Mouse (Mus musculus): ENCODE results near the gene Adarb1. TPM values are rescaled to one million over a fixed set of nuclear protein-coding genes. Genes with fewer than 3 reads are reported as not detected.

Gene Adarb1
- polyA plus RNA-seq, 1 experiment from 2014 or later = 6.2 TPM

DNA sequence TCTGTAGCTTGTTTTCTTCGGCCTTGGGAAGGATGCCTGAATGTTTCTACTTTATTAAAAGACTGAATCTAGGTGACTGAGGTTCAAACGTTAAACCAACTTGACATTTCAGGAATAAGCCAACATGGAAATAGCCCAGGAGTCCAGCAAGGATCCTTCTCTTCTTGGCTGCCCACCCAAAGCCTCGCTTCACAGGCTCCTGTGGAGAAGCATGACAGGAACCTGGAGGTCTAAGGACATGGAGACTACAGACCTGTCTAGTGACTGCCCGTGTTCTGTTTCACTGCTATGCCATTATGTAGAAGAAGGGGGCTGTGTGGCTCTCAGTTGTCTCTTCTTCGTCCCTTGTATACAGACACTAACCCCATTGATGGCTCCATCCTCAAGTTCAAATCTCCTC is 11.9 kb upstream of the Adarb1 start:
- H3K27me3 ChIP-seq (ENCODE audit: control insufficient read depth, insufficient read depth, low read length) = no peaks in the 10 kb centered on the region
- no peak overlapping the region for H3K27ac ChIP-seq (ENCODE audit: low read depth, low read length)
- WGBS = 89% methylated on average over 5 of the region's 5 CpGs
- peaks cover 5% of the 10 kb centered on the region; the same call in 1 of the 2 replicates for H3K4me1 ChIP-seq (replicated peaks; ENCODE audit: control insufficient read depth, insufficient read depth, low read length)
- H3K9ac ChIP-seq (ENCODE audit: low read length) = no peak overlapping the region
- H3K4me2 ChIP-seq (ENCODE audit: low read depth, low read length, severe bottlenecking) = no peak overlapping the region
- no peak for ATAC-seq (replicated peaks; ENCODE audit: low FRiP score)
- DNase-seq (ENCODE audit: low spot score) = no peak
- H3K36me3 ChIP-seq (ENCODE audit: control insufficient read depth, insufficient read depth, low read length) = no peaks in the 10 kb centered on the region
- no peaks in the 10 kb centered on the region for H3K9me3 ChIP-seq (ENCODE audit: control insufficient read depth, low read length)
- no peak overlapping the region for H3K4me3 ChIP-seq (ENCODE audit: low read depth, low read length)

DNA sequence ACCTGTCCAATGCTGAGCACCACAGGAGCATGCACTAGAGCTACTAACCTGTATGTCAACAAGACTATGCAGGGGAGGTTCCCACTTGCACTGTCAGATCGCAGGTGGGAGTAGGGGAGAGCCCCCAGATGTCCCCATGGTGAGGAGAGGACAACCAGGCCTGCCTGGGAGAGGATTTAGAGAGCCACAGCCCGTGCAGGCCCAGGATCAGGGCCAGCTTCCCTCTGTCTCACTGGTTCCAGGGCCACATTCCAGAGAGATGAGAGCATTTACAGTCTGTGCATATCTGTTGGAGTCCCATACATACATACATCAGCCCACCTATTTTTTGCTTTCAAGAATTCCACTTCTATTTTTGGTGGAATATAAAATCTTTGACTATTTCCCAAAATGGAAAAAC is 9.5 kb upstream of the Adarb1 start:
- Histone ChIP-seq H3K27ac (ENCODE audit: low read depth, low read length) (no peak overlapping the region), H3K9ac (ENCODE audit: low read length) (no peak overlapping the region), H3K4me1 (replicated peaks; ENCODE audit: control insufficient read depth, insufficient read depth, low read length) (no peaks in the 10 kb centered on the region), H3K9me3 (ENCODE audit: control insufficient read depth, low read length) (no peaks in the 10 kb centered on the region), H3K27me3 (ENCODE audit: control insufficient read depth, insufficient read depth, low read length) (no peaks in the 10 kb centered on the region), H3K4me3 (ENCODE audit: low read depth, low read length) (no peak overlapping the region), H3K4me2 (ENCODE audit: low read depth, low read length, severe bottlenecking) (no peak overlapping the region), H3K36me3 (ENCODE audit: control insufficient read depth, insufficient read depth, low read length) (no peaks in the 10 kb centered on the region)
- ATAC-seq (replicated peaks; ENCODE audit: low FRiP score) (no peak), DNase-seq (ENCODE audit: low spot score) (no peak)
- WGBS = 64% methylated on average over 2 of the region's 2 CpGs

DNA sequence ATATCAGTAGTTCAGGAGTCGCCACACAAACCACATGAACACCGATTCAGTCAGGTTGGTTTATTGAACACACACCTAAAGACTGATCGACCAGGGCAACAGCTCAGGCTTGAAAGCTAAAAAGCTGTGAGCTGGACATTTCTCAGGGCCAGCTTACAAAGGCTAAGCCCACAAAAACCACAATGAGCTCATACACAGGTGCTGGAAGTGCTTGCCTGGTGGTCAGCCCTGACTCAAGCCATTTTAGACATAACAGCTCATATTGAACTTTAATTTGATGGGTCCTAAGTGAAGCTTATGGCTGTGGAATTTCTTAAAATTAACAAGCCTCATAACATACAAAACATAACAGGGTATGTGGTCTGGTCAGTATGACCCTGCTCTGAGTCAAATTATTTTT is 2.1 kb upstream of the Adarb1 start:
- no peak overlapping the region for H3K4me3 ChIP-seq (ENCODE audit: low read depth, low read length)
- H3K27me3 ChIP-seq (ENCODE audit: control insufficient read depth, insufficient read depth, low read length) = peaks cover 13% of the 10 kb centered on the region
- WGBS = 90% methylated on average over 3 of the region's 3 CpGs
- ATAC-seq (replicated peaks; ENCODE audit: low FRiP score) (no peak), DNase-seq (ENCODE audit: low spot score) (no peak)
- H3K9ac ChIP-seq (ENCODE audit: low read length) = no peak overlapping the region
- no peak overlapping the region for H3K27ac ChIP-seq (ENCODE audit: low read depth, low read length)
- no peaks in the 10 kb centered on the region for H3K36me3 ChIP-seq (ENCODE audit: control insufficient read depth, insufficient read depth, low read length)
- H3K4me2 ChIP-seq (ENCODE audit: low read depth, low read length, severe bottlenecking) = no peak overlapping the region
- no peaks in the 10 kb centered on the region for H3K9me3 ChIP-seq (ENCODE audit: control insufficient read depth, low read length)
- H3K4me1 ChIP-seq (replicated peaks; ENCODE audit: control insufficient read depth, insufficient read depth, low read length) = peaks cover 4% of the 10 kb centered on the region

DNA sequence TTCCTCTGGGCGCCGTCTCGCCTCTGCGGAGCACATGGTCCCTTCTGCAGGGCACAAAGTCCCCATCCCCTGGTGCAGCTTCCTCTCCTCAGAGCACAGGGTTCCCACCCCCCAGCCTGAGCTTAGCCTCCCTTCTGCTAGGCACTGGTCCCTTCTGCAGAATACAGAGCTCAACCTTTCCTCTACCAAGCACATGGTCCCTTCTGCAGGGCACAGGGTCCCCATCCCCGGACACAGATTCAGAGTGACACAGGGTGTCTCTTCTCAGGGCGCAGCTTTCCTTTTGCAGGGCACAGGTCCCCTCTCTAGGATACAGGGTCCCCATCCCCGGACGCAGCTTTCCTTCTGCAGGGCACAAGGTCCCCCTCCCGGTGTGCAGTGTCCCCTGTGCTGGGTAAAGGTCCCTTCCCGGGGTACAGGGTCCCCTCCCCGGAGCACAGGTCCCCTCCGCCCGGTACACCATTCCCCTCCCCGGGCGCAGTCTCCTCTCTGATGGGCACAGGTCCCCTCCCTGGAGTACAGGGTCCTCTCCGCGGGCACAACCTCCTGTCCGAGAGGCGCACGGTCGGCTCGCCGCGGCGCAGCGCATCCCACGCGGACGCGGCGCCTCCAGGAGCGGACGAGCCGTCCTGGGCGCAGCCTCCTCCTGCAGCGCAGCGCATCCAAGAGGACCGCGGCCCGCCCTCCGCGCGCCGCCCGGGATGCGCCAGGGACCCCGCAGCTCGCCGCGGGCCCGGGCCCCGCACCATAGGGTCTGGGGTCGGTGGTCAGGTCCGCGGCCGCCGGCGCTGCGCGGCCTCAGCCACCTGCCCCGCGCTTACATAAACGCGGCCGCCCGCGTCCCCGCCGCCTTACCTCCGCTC is 599 bp downstream of the Adarb1 start:
- peak overlapping the region; percentile 65 for H3K9ac ChIP-seq (ENCODE audit: low read length)
- under 1% methylated on average over 70 of the region's 70 CpGs for WGBS
- no peak overlapping the region for H3K27ac ChIP-seq (ENCODE audit: low read depth, low read length)
- peak; percentile 84 for ATAC-seq (replicated peaks; ENCODE audit: low FRiP score)
- H3K4me2 ChIP-seq (ENCODE audit: low read depth, low read length, severe bottlenecking) = peak overlapping the region; percentile 98
- peaks cover 4% of the 10 kb centered on the region for H3K4me1 ChIP-seq (replicated peaks; ENCODE audit: control insufficient read depth, insufficient read depth, low read length)
- peaks cover 13% of the 10 kb centered on the region for H3K27me3 ChIP-seq (ENCODE audit: control insufficient read depth, insufficient read depth, low read length)
- DNase-seq (ENCODE audit: low spot score) = peak; percentile 73
- H3K4me3 ChIP-seq (ENCODE audit: low read depth, low read length) = peak overlapping the region; percentile 75
- no peaks in the 10 kb centered on the region for H3K9me3 ChIP-seq (ENCODE audit: control insufficient read depth, low read length)
- H3K36me3 ChIP-seq (ENCODE audit: control insufficient read depth, insufficient read depth, low read length) = no peaks in the 10 kb centered on the region

DNA sequence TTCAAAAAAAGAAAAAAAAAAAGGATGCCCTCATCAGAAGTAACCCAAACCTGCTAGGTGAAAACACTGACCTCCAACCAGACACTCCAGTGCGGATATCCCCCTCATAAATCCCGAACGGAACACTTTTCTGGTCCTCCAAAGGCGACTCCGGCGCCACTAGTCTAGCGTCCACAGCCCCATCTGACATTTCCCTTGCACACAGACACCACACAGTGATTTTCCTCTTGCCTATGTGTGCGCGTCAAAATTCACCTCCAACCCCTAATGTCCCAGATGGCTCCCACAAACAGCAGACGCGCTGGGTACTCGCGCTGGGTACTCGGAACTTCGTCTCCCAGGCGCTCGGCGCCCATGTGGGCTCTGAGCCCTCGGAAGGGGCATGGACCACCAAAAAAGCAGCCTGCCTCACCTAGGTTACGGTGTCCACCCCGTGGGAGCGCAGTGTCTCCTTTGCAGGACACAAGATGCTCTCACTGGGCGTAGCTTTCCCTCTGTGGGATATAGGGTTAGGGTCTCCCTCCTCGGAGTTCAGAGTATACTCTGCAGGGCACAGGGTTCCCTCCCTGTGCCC is 1.3 kb downstream of the Adarb1 start:
- Histone ChIP-seq H3K9ac (ENCODE audit: low read length) (peak overlapping the region; percentile 65), H3K27ac (ENCODE audit: low read depth, low read length) (no peak overlapping the region), H3K27me3 (ENCODE audit: control insufficient read depth, insufficient read depth, low read length) (peaks cover 13% of the 10 kb centered on the region), H3K36me3 (ENCODE audit: control insufficient read depth, insufficient read depth, low read length) (no peaks in the 10 kb centered on the region), H3K9me3 (ENCODE audit: control insufficient read depth, low read length) (no peaks in the 10 kb centered on the region), H3K4me2 (ENCODE audit: low read depth, low read length, severe bottlenecking) (peak overlapping the region; percentile 98), H3K4me1 (replicated peaks; ENCODE audit: control insufficient read depth, insufficient read depth, low read length) (peaks cover 4% of the 10 kb centered on the region), H3K4me3 (ENCODE audit: low read depth, low read length) (peak overlapping the region; percentile 75)
- DNase-seq (ENCODE audit: low spot score) = no peak
- whole genome bisulfite sequencing = 5% methylated on average over 24 of the region's 24 CpGs
- ATAC-seq (replicated peaks; ENCODE audit: low FRiP score) = no peak

DNA sequence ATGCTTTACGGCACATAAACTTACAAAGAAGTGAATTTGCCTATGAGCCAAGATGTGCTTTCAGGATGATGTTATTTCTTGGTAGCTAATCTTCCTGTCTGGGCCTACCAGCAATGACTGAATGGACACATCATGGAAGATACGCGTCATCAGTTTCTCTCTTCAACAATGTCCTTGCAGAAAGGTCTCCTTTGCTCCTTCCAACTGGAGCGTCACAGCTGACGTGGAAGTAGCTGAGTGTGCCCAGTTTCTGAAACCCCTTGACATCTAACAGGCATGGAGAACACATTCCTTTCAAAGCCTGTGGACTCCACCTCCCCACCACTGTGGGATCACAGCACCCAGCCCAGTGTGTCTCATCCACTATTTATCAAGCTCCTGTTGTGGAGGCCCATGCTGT is 2.2 kb downstream of the Adarb1 start:
- 86% methylated on average over 5 of the region's 5 CpGs for WGBS
- Histone ChIP-seq H3K4me3 (ENCODE audit: low read depth, low read length) (no peak overlapping the region), H3K9me3 (ENCODE audit: control insufficient read depth, low read length) (no peaks in the 10 kb centered on the region)

DNA sequence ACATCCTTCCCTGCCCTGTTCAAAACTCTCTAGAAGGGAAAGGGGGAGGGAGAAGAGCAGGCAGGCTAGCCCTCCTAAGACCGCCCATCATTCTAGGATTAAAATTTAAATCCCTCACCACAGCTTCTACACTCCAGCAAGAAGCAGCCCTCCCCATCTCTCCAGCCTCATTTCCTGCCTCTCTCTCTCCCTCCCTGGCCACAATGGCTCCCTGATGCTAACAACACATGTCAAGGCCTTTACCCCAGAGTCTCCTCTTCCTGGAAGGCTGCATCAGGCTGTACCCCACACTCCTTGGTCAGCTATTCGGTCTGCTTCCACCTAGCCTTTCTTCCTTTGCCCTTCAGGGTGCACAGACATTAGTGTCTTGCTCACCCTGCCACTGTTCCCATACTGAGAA is 4.3 kb downstream of the Adarb1 start:
- Histone ChIP-seq H3K4me3 (ENCODE audit: low read depth, low read length) (no peak overlapping the region), H3K4me1 (replicated peaks; ENCODE audit: control insufficient read depth, insufficient read depth, low read length) (peaks cover 4% of the 10 kb centered on the region), H3K9ac (ENCODE audit: low read length) (no peak overlapping the region), H3K4me2 (ENCODE audit: low read depth, low read length, severe bottlenecking) (no peak overlapping the region), H3K27me3 (ENCODE audit: control insufficient read depth, insufficient read depth, low read length) (peaks cover 13% of the 10 kb centered on the region), H3K36me3 (ENCODE audit: control insufficient read depth, insufficient read depth, low read length) (no peaks in the 10 kb centered on the region), H3K27ac (ENCODE audit: low read depth, low read length) (no peak overlapping the region), H3K9me3 (ENCODE audit: control insufficient read depth, low read length) (no peaks in the 10 kb centered on the region)
- no peak for DNase-seq (ENCODE audit: low spot score)
- ATAC-seq (replicated peaks; ENCODE audit: low FRiP score) = no peak
- WGBS = 58% methylated on average over 2 of the region's 2 CpGs

More for the DNA sequence above, 2.2 kb downstream of the Adarb1 start:
- ATAC-seq (replicated peaks; ENCODE audit: low FRiP score) (no peak), DNase-seq (ENCODE audit: low spot score) (no peak)
- Histone ChIP-seq H3K4me1 (replicated peaks; ENCODE audit: control insufficient read depth, insufficient read depth, low read length) (peaks cover 4% of the 10 kb centered on the region), H3K27me3 (ENCODE audit: control insufficient read depth, insufficient read depth, low read length) (peaks cover 13% of the 10 kb centered on the region), H3K27ac (ENCODE audit: low read depth, low read length) (no peak overlapping the region), H3K36me3 (ENCODE audit: control insufficient read depth, insufficient read depth, low read length) (no peaks in the 10 kb centered on the region), H3K9ac (ENCODE audit: low read length) (no peak overlapping the region), H3K4me2 (ENCODE audit: low read depth, low read length, severe bottlenecking) (no peak overlapping the region)

DNA sequence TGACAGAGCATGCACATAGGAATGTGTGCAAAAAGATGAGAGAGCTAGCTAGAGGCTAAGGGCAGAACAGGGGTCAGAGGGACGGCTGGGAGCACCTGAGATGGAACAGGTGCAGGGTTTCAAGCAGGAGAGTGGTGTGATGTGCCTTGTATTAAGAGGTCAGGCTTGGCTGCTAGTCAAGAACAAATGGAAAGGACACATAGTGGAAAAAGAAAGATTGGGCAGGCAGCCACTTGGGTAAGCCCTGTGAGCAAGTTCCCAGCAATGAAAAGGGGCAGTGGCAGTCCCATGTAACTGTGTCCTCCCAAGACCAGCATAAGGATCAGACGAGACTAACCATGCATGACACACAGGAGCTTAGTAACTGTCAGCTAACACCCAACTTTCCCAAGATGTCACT is 8.9 kb downstream of the Adarb1 start:
- Histone ChIP-seq H3K27ac (ENCODE audit: low read depth, low read length) (no peak overlapping the region), H3K4me2 (ENCODE audit: low read depth, low read length, severe bottlenecking) (no peak overlapping the region), H3K36me3 (ENCODE audit: control insufficient read depth, insufficient read depth, low read length) (no peaks in the 10 kb centered on the region), H3K9ac (ENCODE audit: low read length) (no peak overlapping the region), H3K4me1 (replicated peaks; ENCODE audit: control insufficient read depth, insufficient read depth, low read length) (no peaks in the 10 kb centered on the region), H3K9me3 (ENCODE audit: control insufficient read depth, low read length) (no peaks in the 10 kb centered on the region), H3K27me3 (ENCODE audit: control insufficient read depth, insufficient read depth, low read length) (no peaks in the 10 kb centered on the region), H3K4me3 (ENCODE audit: low read depth, low read length) (no peak overlapping the region)
- 67% methylated on average over 2 of the region's 2 CpGs for WGBS
- ATAC-seq (replicated peaks; ENCODE audit: low FRiP score) (no peak), DNase-seq (ENCODE audit: low spot score) (no peak)

DNA sequence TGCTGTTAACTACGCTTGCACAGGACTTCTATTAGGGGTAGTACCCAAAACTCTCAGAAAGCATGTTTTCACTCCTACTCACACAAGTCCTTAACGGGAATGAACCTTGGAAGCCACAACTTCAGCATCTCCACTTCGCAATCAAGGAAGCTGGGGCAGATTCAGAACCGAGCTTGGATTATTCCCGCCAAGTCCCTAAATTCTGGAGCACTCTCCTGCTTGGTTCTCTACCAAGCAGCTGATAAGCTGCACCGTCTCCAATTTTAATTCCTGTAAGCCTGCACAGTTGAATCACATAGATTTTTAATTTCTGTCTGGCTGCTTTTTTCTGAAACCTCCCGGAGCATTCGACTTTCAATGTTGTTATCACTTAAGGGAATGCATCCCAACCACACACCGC is 9.8 kb downstream of the Adarb1 start:
- WGBS = 88% methylated on average over 9 of the region's 9 CpGs
- DNase-seq (ENCODE audit: low spot score) (no peak), ATAC-seq (replicated peaks; ENCODE audit: low FRiP score) (no peak)
- H3K9me3 ChIP-seq (ENCODE audit: control insufficient read depth, low read length) = no peaks in the 10 kb centered on the region
- H3K27ac ChIP-seq (ENCODE audit: low read depth, low read length) = no peak overlapping the region
- no peaks in the 10 kb centered on the region for H3K36me3 ChIP-seq (ENCODE audit: control insufficient read depth, insufficient read depth, low read length)
- no peak overlapping the region for H3K9ac ChIP-seq (ENCODE audit: low read length)
- no peaks in the 10 kb centered on the region for H3K4me1 ChIP-seq (replicated peaks; ENCODE audit: control insufficient read depth, insufficient read depth, low read length)
- no peak overlapping the region for H3K4me2 ChIP-seq (ENCODE audit: low read depth, low read length, severe bottlenecking)
- H3K4me3 ChIP-seq (ENCODE audit: low read depth, low read length) = no peak overlapping the region
- no peaks in the 10 kb centered on the region for H3K27me3 ChIP-seq (ENCODE audit: control insufficient read depth, insufficient read depth, low read length)
